Mouse (Mus musculus): ENCODE measurements around the gene Arhgef26. TPM values are rescaled to one million over a fixed set of nuclear protein-coding genes. Genes with fewer than 3 reads are reported as not detected.

Arhgef26 gene
- total and polyA plus RNA-seq, 2 experiments from 2014 or later, result 1.9 to 7.5 TPM

DNA sequence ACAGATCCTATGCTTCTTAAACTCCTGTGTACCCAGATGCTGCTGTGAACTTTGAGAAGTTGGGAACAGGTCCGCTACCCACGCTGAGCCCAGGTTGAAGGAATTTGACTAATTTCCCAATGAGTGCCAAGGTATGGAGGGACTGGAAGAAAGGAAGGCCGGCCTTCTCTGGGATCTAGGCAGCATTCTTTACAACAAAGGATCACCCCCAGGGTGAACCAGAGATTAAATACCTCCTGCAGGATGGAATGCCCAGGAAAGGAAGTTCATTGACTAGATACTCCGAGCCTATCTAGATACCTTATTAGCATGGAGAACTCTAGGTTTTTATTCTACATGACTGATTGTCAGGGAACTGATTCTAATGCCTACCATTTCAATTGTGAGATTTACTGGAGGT is 114.8 kb downstream of the Arhgef26 start:
- no peaks in the 10 kb centered on the region for H3K4me1 ChIP-seq (ENCODE audit: control insufficient read depth, insufficient read depth)
- H3K9ac ChIP-seq (replicated peaks; ENCODE audit: low read depth, low read length), result no peak overlapping the region
- H3K27me3 ChIP-seq (ENCODE audit: control insufficient read depth, insufficient read depth, low read length), result no peaks in the 10 kb centered on the region
- WGBS, result 34% methylated on average over 4 of the region's 4 CpGs
- DNase-seq (ENCODE audit: low spot score) (no peak), ATAC-seq (ENCODE audit: insufficient read depth, low read depth) (no peak)
- H3K36me3 ChIP-seq (replicated peaks; ENCODE audit: control insufficient read depth, insufficient read depth, low read length), result no peaks in the 10 kb centered on the region
- no peak overlapping the region for H3K4me3 ChIP-seq (ENCODE audit: low read depth, low read length)
- no peak overlapping the region for H3K27ac ChIP-seq (ENCODE audit: low read depth)
- H3K4me2 ChIP-seq (ENCODE audit: low read depth, low read length), result no peak overlapping the region
- TF ChIP-seq CTCF (IDR thresholded peaks at IDR 0.05; ENCODE audit: low read depth) (no peak), EP300 (IDR thresholded peaks at IDR 0.05; ENCODE audit: low read depth) (no peak)
- H3K9me3 ChIP-seq (replicated peaks; ENCODE audit: control insufficient read depth, low read length), result no peaks in the 10 kb centered on the region

DNA sequence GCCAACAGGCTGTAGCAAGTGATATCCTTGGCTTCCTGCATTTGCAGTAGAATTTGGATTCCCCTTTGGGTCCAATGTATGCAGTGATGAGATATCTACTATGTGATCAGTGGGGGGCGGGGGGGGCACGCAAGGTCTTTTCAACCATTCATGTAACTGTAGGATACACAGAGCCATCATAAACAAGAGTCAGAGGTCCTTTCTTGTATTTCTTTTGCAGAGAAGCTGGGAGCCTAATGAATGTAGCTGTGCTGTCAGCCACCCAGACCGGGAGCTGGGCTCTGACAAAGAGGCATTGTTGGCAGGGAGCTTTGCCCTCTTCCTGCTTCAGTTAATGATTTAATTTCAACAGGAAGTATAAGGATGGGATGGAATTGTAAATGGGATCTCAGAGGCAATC is 116.0 kb downstream of the Arhgef26 start:
- DNase-seq (ENCODE audit: low spot score) (no peak), ATAC-seq (ENCODE audit: insufficient read depth, low read depth) (no peak)
- Histone ChIP-seq H3K27me3 (ENCODE audit: control insufficient read depth, insufficient read depth, low read length) (no peaks in the 10 kb centered on the region), H3K9ac (replicated peaks; ENCODE audit: low read depth, low read length) (no peak overlapping the region), H3K4me3 (ENCODE audit: low read depth, low read length) (no peak overlapping the region), H3K27ac (ENCODE audit: low read depth) (no peak overlapping the region), H3K9me3 (replicated peaks; ENCODE audit: control insufficient read depth, low read length) (no peaks in the 10 kb centered on the region), H3K4me1 (ENCODE audit: control insufficient read depth, insufficient read depth) (no peaks in the 10 kb centered on the region), H3K36me3 (replicated peaks; ENCODE audit: control insufficient read depth, insufficient read depth, low read length) (no peaks in the 10 kb centered on the region), H3K4me2 (ENCODE audit: low read depth, low read length) (no peak overlapping the region)
- TF ChIP-seq CTCF (IDR thresholded peaks at IDR 0.05; ENCODE audit: low read depth) (no peak), EP300 (IDR thresholded peaks at IDR 0.05; ENCODE audit: low read depth) (no peak)
- 48% methylated on average over 3 of the region's 3 CpGs for WGBS

DNA sequence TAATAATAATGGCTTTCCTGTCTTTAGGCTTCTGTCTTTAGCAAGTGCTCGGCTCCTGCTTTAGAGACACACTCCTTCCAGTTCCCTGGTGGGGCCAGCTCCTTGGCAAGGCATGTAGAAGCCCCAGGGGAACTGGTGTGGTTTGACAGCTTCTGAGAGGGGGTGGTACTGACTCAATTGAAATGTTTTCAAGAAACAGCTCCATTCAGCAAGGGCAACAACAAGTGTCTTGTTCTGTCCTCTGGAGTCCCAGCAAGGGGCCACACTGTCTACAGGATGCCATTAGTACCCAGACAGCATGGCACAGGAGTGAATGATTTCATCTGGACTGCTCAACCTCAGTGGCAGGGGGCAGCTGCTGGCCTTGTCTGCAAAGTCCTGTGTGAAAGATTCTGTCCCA is 117.7 kb downstream of the Arhgef26 start:
- WGBS, result 69% methylated on average over 1 of the region's 1 CpGs

DNA sequence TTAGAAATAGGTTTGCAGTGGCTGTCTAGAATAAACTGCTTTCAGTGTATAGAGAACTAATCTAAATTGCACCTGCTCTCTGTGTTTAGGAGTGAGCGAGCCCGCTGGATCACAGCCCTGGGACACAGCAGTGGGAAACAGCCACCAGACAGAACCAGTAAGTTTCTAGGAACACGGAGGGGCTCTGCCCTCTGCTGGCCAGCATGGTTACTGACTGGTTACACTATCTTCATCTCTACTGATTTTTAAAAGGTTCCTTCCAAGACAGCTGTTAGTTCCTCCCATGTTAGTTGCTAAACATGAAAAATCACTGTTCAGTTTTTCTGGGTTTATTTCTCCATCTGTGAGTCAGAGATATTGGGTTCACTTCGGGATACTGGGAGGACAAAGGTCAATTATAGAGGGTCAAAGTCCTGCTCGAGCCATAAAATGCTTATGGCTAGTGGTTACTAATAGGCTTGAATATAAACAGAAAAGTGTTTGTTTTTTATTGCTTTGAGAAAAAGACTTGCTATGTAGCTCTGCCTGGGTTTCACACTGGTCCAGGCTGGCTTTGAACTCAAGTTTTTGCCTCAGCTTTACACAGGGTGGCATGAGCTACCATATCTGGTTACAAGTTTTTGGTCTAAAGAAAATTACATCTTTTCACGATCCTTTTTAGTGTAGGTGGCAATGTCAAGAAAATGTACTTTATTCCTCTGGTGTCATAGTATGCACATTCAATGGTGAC is 120.3 kb downstream of the Arhgef26 start:
- Histone ChIP-seq H3K27ac (ENCODE audit: low read depth) (no peak overlapping the region), H3K9ac (replicated peaks; ENCODE audit: low read depth, low read length) (no peak overlapping the region), H3K4me2 (ENCODE audit: low read depth, low read length) (no peak overlapping the region), H3K9me3 (replicated peaks; ENCODE audit: control insufficient read depth, low read length) (no peaks in the 10 kb centered on the region), H3K36me3 (replicated peaks; ENCODE audit: control insufficient read depth, insufficient read depth, low read length) (peaks cover 13% of the 10 kb centered on the region), H3K4me3 (ENCODE audit: low read depth, low read length) (no peak overlapping the region), H3K27me3 (ENCODE audit: control insufficient read depth, insufficient read depth, low read length) (no peaks in the 10 kb centered on the region), H3K4me1 (ENCODE audit: control insufficient read depth, insufficient read depth) (no peaks in the 10 kb centered on the region)
- TF ChIP-seq CTCF (IDR thresholded peaks at IDR 0.05; ENCODE audit: low read depth), result peak; percentile 66
- TF ChIP-seq EP300 (IDR thresholded peaks at IDR 0.05; ENCODE audit: low read depth), result no peak
- WGBS, result 47% methylated on average over 6 of the region's 6 CpGs
- peak; percentile 51 for DNase-seq (ENCODE audit: low spot score)
- 0 out of 2 replicates have a peak, but pooled peaks have one; percentile 27 for ATAC-seq (ENCODE audit: insufficient read depth, low read depth)

More for the DNA sequence above, 117.7 kb downstream of the Arhgef26 start:
- Histone ChIP-seq H3K4me3 (ENCODE audit: low read depth, low read length) (no peak overlapping the region), H3K9me3 (replicated peaks; ENCODE audit: control insufficient read depth, low read length) (no peaks in the 10 kb centered on the region), H3K36me3 (replicated peaks; ENCODE audit: control insufficient read depth, insufficient read depth, low read length) (0 out of 2 replicates have a peak, but pooled peaks cover 6% of the 10 kb centered on the region), H3K4me1 (ENCODE audit: control insufficient read depth, insufficient read depth) (no peaks in the 10 kb centered on the region), H3K4me2 (ENCODE audit: low read depth, low read length) (no peak overlapping the region), H3K27me3 (ENCODE audit: control insufficient read depth, insufficient read depth, low read length) (no peaks in the 10 kb centered on the region), H3K27ac (ENCODE audit: low read depth) (no peak overlapping the region), H3K9ac (replicated peaks; ENCODE audit: low read depth, low read length) (no peak overlapping the region)
- DNase-seq (ENCODE audit: low spot score), result no peak
- ATAC-seq (ENCODE audit: insufficient read depth, low read depth), result no peak
- no peak for TF ChIP-seq EP300 (IDR thresholded peaks at IDR 0.05; ENCODE audit: low read depth)
- TF ChIP-seq CTCF (IDR thresholded peaks at IDR 0.05; ENCODE audit: low read depth), result no peak

DNA sequence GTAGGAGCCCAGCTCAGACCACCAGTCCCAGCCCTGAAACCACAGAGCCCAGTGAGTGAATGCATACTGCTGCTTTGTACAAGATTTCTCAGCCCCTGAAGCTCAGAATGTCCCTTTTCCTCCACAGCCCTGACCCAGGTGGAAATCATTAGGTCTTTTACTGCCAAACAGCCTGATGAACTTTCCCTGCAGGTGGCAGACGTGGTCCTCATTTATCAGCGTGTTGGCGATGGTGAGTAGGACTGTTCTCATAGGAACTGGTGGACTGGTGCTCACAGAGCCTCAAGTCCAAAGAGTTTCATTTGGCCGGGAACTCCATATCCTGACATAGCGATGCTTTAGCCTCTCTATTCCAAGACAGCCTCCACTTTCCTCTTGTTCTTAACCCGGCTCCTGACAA is 121.3 kb downstream of the Arhgef26 start:
- ATAC-seq (ENCODE audit: insufficient read depth, low read depth) (no peak), DNase-seq (ENCODE audit: low spot score) (no peak)
- Histone ChIP-seq H3K9me3 (replicated peaks; ENCODE audit: control insufficient read depth, low read length) (no peaks in the 10 kb centered on the region), H3K4me3 (ENCODE audit: low read depth, low read length) (no peak overlapping the region), H3K27me3 (ENCODE audit: control insufficient read depth, insufficient read depth, low read length) (no peaks in the 10 kb centered on the region), H3K27ac (ENCODE audit: low read depth) (no peak overlapping the region), H3K4me1 (ENCODE audit: control insufficient read depth, insufficient read depth) (no peaks in the 10 kb centered on the region), H3K36me3 (replicated peaks; ENCODE audit: control insufficient read depth, insufficient read depth, low read length) (peaks cover 20% of the 10 kb centered on the region), H3K4me2 (ENCODE audit: low read depth, low read length) (no peak overlapping the region), H3K9ac (replicated peaks; ENCODE audit: low read depth, low read length) (no peak overlapping the region)
- no peak for TF ChIP-seq CTCF (IDR thresholded peaks at IDR 0.05; ENCODE audit: low read depth)
- TF ChIP-seq EP300 (IDR thresholded peaks at IDR 0.05; ENCODE audit: low read depth), result no peak
- WGBS, result 76% methylated on average over 6 of the region's 6 CpGs

DNA sequence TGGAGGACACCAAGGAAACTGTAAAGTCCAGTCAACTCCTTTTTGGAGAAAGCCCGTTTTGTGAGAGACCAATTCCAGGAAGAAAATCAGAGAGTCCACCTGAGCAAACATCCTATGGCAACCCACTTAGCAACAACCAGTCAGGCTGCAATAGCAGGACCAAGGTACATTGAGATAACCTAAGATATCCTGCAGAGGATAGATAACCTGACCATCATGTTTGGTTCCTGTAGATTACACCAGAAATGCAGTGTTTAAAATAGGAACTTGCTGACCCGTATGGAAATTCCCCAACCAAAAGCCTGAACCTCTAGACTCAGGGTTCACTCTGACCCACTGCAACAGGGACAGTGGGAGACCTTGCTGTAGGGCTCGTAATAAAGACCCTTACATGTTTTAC is 126.1 kb downstream of the Arhgef26 start:
- Histone ChIP-seq H3K4me1 (ENCODE audit: control insufficient read depth, insufficient read depth) (no peaks in the 10 kb centered on the region), H3K27me3 (ENCODE audit: control insufficient read depth, insufficient read depth, low read length) (no peaks in the 10 kb centered on the region), H3K36me3 (replicated peaks; ENCODE audit: control insufficient read depth, insufficient read depth, low read length) (peaks cover 57% of the 10 kb centered on the region), H3K9ac (replicated peaks; ENCODE audit: low read depth, low read length) (no peak overlapping the region), H3K4me3 (ENCODE audit: low read depth, low read length) (no peak overlapping the region), H3K27ac (ENCODE audit: low read depth) (no peak overlapping the region), H3K4me2 (ENCODE audit: low read depth, low read length) (no peak overlapping the region), H3K9me3 (replicated peaks; ENCODE audit: control insufficient read depth, low read length) (no peaks in the 10 kb centered on the region)
- TF ChIP-seq EP300 (IDR thresholded peaks at IDR 0.05; ENCODE audit: low read depth), result no peak
- no peak for TF ChIP-seq CTCF (IDR thresholded peaks at IDR 0.05; ENCODE audit: low read depth)
- no peak for ATAC-seq (ENCODE audit: insufficient read depth, low read depth)
- DNase-seq (ENCODE audit: low spot score), result no peak
- 57% methylated on average over 3 of the region's 3 CpGs for WGBS
